Mouse (Mus musculus) urinary bladder, postnatal 0 days (tissue): ENCODE results near the gene 4930524N10Rik. TPM values are rescaled to one million over a fixed set of nuclear protein-coding genes. Genes with fewer than 3 reads are reported as not detected.

Source experiments
- polyA plus RNA-seq: library from polyadenylated mRNA; unstranded; fragments of >200 nt; fragmentation: Nextera tagmentation; extraction: Ambion mirVana; gene quantifications from 2 replicates; pipeline ENCODE4 v1.2.1, GENCODE M21; 2015

Gene 4930524N10Rik
- not detected in 2 replicates for polyA plus RNA-seq

GRCm38 (mm10) chrX:154343292-154343691 lies at the start of gene 4930524N10Rik:
TSS of gene 4930524N10Rik (minus strand) at chrX:154343392.

Other genes starting within 250 kb of the 4930524N10Rik start
- not detected in 2 replicates for gene Gm15140, start 222.7 kb downstream of the 4930524N10Rik start, polyA plus RNA-seq
- not detected in 2 replicates for gene Samt4, start 138.6 kb upstream of the 4930524N10Rik start, polyA plus RNA-seq
- not detected in 2 replicates for gene Samt2, start 236.0 kb upstream of the 4930524N10Rik start, polyA plus RNA-seq